Mouse (Mus musculus): ENCODE results near the gene Snx18.

GRCm38 (mm10) chr13:113591336-113591735 is 27.0 kb downstream of the Snx18 start:
- no peak for TF ChIP-seq POLR2A (IDR thresholded peaks at IDR 0.05; ENCODE audit: insufficient read length, low read depth)
- no peak for TF ChIP-seq USF1 (IDR thresholded peaks at IDR 0.05; ENCODE audit: low read depth)
- TF ChIP-seq POLR2AphosphoS2 (IDR thresholded peaks at IDR 0.05; ENCODE audit: insufficient read length, low read depth) = no peak
- TF ChIP-seq MAX (IDR thresholded peaks at IDR 0.05; ENCODE audit: low read depth) = no peak
- TF ChIP-seq MYOG (IDR thresholded peaks at IDR 0.05; ENCODE audit: control insufficient read depth in 1 of 3, insufficient read depth in 1 of 3, insufficient read length in 2 of 3, low read depth in 2 of 3) = no peak
